Mouse (Mus musculus) limb, embryonic 14.5 days (tissue): ENCODE measurements around the gene Smo. TPM values are rescaled to one million over a fixed set of nuclear protein-coding genes. Genes with fewer than 3 reads are reported as not detected.

Source experiments
- ATAC-seq: fragments of 200-750 bp; cut with Nextera tagmentation; 2 replicates; pipeline ENCODE4 v1.8.0; 2017; ENCODE audit warnings: low read depth, moderate number of reproducible peaks, moderate TSS enrichment; ENCODE audit not compliant: low FRiP score
- DNase-seq: peaks from one replicate; pipeline ENCODE4 v3.0.0-alpha.2; 2015; ENCODE audit warnings: low spot score
- H3K27ac ChIP-seq: fragments of 300-500 bp; sonication (generic); replicated peaks from 2 replicates; pipeline ENCODE4 v1.5.1; 2014; ENCODE audit warnings: low read depth, mild to moderate bottlenecking, low read length, moderate library complexity, mixed read lengths
- H3K27me3 ChIP-seq: fragments of 300-500 bp; sonication (generic); 2 replicates; pipeline ENCODE4 v1.6.1; 2014; ENCODE audit warnings: low read length, mixed read lengths; ENCODE audit not compliant: control insufficient read depth, insufficient read depth
- H3K36me3 ChIP-seq: fragments of 300-500 bp; sonication (generic); 2 replicates; pipeline ENCODE4 v1.6.1; 2014; ENCODE audit warnings: mild to moderate bottlenecking, low read length, moderate library complexity, mixed read lengths; ENCODE audit not compliant: control insufficient read depth, insufficient read depth
- H3K4me1 ChIP-seq: fragments of 300-500 bp; sonication (generic); 2 replicates; pipeline ENCODE4 v1.6.1; 2014; ENCODE audit warnings: antibody characterized with exemption, low read length, mixed read lengths; ENCODE audit not compliant: control insufficient read depth, insufficient read depth
- H3K4me2 ChIP-seq: fragments of 300-500 bp; sonication (generic); replicated peaks from 2 replicates; pipeline ENCODE4 v1.6.1; 2014; ENCODE audit warnings: low read depth, mild to moderate bottlenecking, low read length, moderate library complexity; ENCODE audit not compliant: severe bottlenecking
- H3K4me3 ChIP-seq: fragments of 300-500 bp; sonication (generic); replicated peaks from 2 replicates; pipeline ENCODE4 v1.5.1; 2014; ENCODE audit warnings: low read length
- H3K9ac ChIP-seq: fragments of 300-500 bp; sonication (generic); 2 replicates; pipeline ENCODE4 v1.6.1; 2014; ENCODE audit warnings: mild to moderate bottlenecking, low read depth, low read length, moderate library complexity; ENCODE audit not compliant: severe bottlenecking
- H3K9me3 ChIP-seq: fragments of 300-500 bp; sonication (generic); 2 replicates; pipeline ENCODE4 v1.6.1; 2016; ENCODE audit warnings: low read length; ENCODE audit not compliant: control insufficient read depth
- POLR2A ChIP-seq: fragments of 200-500 bp; IDR thresholded peaks from 2 replicates; pipeline ENCODE4 v1.8.0; 2012; ENCODE audit warnings: inconsistent platforms, mild to moderate bottlenecking, moderate library complexity, borderline replicate concordance; ENCODE audit not compliant: insufficient read depth, insufficient read length; ENCODE audit errors: extremely low read depth
- WGBS: fragments of 180-500 bp; shearing (Covaris S2); extraction: QIAGEN DNeasy Blood & Tissue Kit; methylation state at CpG from one replicate; pipeline ENCODE4 v1.1.7; 2014; 5-methylcytosine and 5-hydroxymethylcytosine counted together
- polyA plus RNA-seq, 2 experiments: library from polyadenylated mRNA; depleted of rRNA in 1 of 2; stranded (reverse) in 1 of 2; unstranded in 1 of 2; fragments of >200 nt; fragmentation: Nextera tagmentation in 1 of 2; extraction: Ambion mirVana in 1 of 2; gene quantifications; 2 replicates each; pipeline versions ENCODE4 v1.2.1 to v1.2.3; 2012 to 2014

Gene Smo
- polyA plus RNA-seq, 2 experiments, result 58.1 to 104 TPM

DNA sequence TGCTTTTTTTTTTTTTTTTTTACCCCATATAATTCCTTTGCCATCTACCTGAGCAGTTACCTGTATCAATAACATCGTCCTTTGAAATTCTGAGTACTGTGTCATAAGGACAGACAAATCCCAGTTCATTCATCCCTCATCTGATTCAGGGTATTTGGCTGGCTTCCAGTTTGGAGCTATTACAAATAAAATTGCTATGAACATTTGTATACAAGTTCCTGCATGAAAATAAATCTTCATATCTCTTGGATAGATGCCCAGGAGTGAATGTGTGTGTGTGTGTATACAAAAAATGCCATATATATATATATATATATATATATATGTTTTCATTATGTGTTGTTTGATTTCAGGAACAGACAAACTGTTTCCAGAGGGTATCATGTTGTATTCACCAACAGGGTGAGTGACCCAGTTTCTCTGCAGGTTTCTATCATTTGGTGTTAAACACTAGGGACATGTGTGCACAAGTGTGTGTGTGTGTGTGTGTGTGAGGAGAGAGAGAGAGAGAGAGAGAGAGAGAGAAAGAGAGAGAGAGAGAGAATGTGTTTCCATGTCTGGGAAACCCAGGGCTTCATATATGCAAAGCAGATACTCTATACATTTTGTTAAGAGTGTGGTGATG is 8.6 kb upstream of the Smo start:
- no peak for TF ChIP-seq POLR2A
- Histone ChIP-seq H3K36me3 (no peaks in the 10 kb centered on the region), H3K4me3 (no peak overlapping the region), H3K9ac (no peak overlapping the region), H3K4me2 (no peak overlapping the region), H3K4me1 (no peaks in the 10 kb centered on the region), H3K27ac (no peak overlapping the region), H3K9me3 (no peaks in the 10 kb centered on the region), H3K27me3 (no peaks in the 10 kb centered on the region)
- WGBS, result 67% methylated on average over 1 of the region's 1 CpGs
- no peak for DNase-seq
- no peak for ATAC-seq

DNA sequence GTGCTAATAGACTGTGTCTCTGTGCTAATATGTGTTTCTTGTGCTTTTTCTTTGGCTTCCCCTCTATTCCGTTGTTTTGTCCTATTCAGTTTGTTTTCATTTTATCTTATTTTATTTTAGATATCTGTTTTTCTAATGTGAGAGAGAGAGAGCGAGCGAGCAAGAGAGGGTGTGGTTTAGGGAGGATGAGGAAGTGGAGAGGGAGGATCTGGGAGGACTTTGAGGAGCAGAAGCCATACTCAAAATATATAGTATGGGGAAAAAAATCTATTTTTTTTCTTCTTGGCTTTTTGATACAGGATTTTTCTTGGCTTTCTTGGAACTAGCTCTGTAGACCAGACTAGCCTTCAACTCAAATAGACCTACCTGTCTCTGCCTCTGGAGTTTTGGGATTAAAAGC is 7.3 kb upstream of the Smo start:
- Histone ChIP-seq H3K9ac (no peak overlapping the region), H3K27me3 (no peaks in the 10 kb centered on the region), H3K4me2 (no peak overlapping the region), H3K27ac (no peak overlapping the region), H3K36me3 (no peaks in the 10 kb centered on the region), H3K4me1 (no peaks in the 10 kb centered on the region), H3K4me3 (no peak overlapping the region), H3K9me3 (no peaks in the 10 kb centered on the region)
- WGBS, result 83% methylated on average over 3 of the region's 3 CpGs
- DNase-seq (no peak), ATAC-seq (no peak)
- no peak for TF ChIP-seq POLR2A

DNA sequence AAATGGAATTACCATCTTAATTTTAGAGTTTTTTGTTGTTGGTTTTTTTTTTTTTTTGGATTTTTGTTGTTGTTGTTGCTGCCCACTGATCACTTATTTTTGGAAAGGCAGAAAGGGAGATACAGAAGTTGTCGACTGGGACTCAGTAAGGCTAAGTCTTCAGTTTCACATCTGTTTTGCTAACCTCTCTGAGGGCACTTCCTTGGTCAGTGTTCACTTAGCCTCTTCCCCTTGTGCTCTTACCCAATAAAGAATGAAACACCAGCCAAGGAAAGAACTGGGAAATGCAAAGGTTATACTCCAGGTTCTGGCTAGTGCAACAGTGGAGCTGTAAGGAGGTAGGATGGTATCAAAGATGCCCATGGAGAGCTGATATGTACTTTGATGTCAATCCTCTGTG is 5.8 kb upstream of the Smo start:
- no peak for TF ChIP-seq POLR2A
- no peak overlapping the region for H3K9ac ChIP-seq
- no peak overlapping the region for H3K27ac ChIP-seq
- ATAC-seq (no peak), DNase-seq (no peak)
- H3K4me1 ChIP-seq, result no peaks in the 10 kb centered on the region
- H3K4me3 ChIP-seq, result no peak overlapping the region
- H3K36me3 ChIP-seq, result no peaks in the 10 kb centered on the region
- no peaks in the 10 kb centered on the region for H3K9me3 ChIP-seq
- H3K27me3 ChIP-seq, result no peaks in the 10 kb centered on the region
- 82% methylated on average over 1 of the region's 1 CpGs for WGBS
- no peak overlapping the region for H3K4me2 ChIP-seq

DNA sequence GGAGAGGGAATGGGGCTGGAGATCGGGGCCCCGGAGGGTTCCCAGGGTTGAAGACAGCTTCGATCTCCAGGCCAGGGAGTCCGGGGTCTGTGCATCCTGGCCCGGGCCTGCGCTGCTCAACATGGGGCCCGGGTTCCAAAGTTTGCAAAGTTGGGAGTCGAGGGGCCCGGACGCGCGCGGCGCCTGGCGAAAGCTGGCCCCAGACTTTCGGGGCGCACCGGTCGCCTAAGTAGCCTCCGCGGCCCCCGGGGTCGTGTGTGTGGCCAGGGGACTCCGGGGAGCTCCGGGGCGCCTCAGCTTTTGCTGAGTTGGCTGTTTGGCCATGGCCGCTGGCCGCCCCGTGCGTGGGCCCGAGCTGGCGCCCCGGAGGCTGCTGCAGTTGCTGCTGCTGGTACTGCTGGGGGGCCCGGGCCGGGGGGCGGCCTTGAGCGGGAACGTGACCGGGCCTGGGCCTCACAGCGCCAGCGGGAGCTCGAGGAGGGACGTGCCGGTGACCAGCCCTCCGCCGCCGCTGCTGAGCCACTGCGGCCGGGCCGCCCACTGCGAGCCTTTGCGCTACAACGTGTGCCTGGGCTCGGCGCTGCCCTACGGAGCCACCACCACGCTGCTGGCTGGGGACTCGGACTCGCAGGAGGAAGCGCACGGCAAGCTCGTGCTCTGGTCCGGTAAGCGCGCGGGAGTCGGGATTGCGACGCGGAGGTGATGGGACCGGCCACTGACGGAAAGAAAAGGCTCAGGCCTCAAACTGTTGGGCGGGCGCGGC is 567 bp downstream of the Smo start:
- H3K4me3 ChIP-seq, result peak overlapping the region; percentile 91
- no peaks in the 10 kb centered on the region for H3K27me3 ChIP-seq
- peak overlapping the region; percentile 89 for H3K4me2 ChIP-seq
- peaks cover 19% of the 10 kb centered on the region for H3K4me1 ChIP-seq
- H3K9ac ChIP-seq, result peak overlapping the region; percentile 99
- WGBS, result 1% methylated on average over 59 of the region's 75 CpGs
- ATAC-seq (peak; percentile 62), DNase-seq (peak; percentile 53)
- peak overlapping the region; percentile 100 for H3K27ac ChIP-seq
- 0 out of 2 replicates have a peak, but pooled peaks have one; percentile 8 for TF ChIP-seq POLR2A
- H3K9me3 ChIP-seq, result no peaks in the 10 kb centered on the region
- peaks cover 10% of the 10 kb centered on the region for H3K36me3 ChIP-seq

DNA sequence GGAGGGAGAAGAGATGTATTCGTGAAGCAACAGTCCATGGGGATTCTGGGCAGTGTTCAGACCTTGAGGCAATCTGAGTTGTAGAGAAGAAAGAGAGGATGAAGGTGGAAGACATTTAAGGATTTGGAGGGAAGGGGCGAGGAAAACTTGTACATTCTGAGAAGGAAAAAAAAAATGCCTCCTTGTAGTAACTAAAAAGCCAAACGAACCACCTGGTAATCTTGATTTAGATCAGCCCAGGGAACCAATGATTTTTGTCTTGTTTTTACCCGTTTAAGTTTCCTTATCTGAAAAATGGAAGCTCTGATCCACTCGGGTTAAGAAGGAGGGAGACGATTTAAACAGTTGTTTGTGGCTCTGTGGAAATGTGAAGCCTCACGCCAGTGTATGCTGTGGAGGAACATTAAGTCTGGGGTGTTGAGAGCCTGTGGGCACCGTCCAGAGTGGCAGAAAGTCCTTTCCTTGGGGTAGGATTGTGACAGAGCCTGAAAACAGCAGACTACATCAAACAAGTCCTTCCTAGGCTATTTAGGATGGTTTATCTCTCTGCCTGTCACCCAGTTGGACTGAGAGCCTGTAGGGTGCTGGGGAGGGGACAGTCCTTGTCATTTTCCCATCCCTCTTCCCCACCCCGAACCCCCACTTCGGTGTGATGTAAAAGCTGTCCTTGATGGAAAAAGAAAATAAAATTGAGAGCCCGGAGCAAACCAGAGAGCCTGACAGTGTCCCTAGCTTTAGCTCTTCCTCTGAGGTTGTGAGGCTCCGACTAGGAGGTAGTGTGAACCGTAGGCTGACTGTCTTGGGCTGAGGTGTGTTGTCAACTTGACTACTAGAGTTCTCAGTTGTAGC is 1.5 kb downstream of the Smo start:
- Histone ChIP-seq H3K4me3 (peak overlapping the region; percentile 91), H3K9ac (peak overlapping the region; percentile 99), H3K4me2 (peak overlapping the region; percentile 89), H3K4me1 (peaks cover 19% of the 10 kb centered on the region), H3K27me3 (no peaks in the 10 kb centered on the region), H3K27ac (peak overlapping the region; percentile 100), H3K9me3 (no peaks in the 10 kb centered on the region), H3K36me3 (peaks cover 10% of the 10 kb centered on the region)
- 13% methylated on average over 13 of the region's 13 CpGs for WGBS
- DNase-seq (no peak), ATAC-seq (no peak)
- no peak for TF ChIP-seq POLR2A
